8 mouse cellular contexts compared by ENCODE assay signal in genomic region chr11:109320361-109320933, GRCm38 (mm10). TPM values are rescaled to one million over a fixed set of nuclear protein-coding genes. Genes with fewer than 3 reads are reported as not detected.
DNase-seq lines count a peak whose midpoint lies in the region; TF ChIP-seq lines count a peak whose summit lies in the region.

No protein-coding gene starts in this region.

- no peak for TF ChIP-seq CTCF in brain, embryonic 14.5 days (IDR thresholded peaks at IDR 0.05; ENCODE audit: borderline replicate concordance, extremely low read depth, insufficient read depth, insufficient read length)

- DNase-seq in Muller cell, postnatal 12 days (ENCODE audit: inconsistent ontology term), result peak; percentile 78
- peak; percentile 97 for DNase-seq in brain, embryonic 14.5 days (ENCODE audit: low read depth)
- peak; percentile 24 for DNase-seq in forelimb bud, embryonic 11.5 days (ENCODE audit: low read depth, low spot score)
- peak; percentile 45 to 59 for DNase-seq in left cerebral cortex, adult 9 months (ENCODE audit: low spot score in 2 of 2)
- no peak for DNase-seq in adrenal gland, postnatal 36 days
- DNase-seq in liver, result no peak
- no peak for DNase-seq in urinary bladder, postnatal 4 days (ENCODE audit: low spot score in 2 of 2)
- no peak for DNase-seq in adrenal gland, postnatal 25 days

- TF ChIP-seq POLR2A in brain, embryonic 14.5 days (IDR thresholded peaks at IDR 0.05; ENCODE audit: borderline replicate concordance, extremely low read depth, insufficient read depth, insufficient read length, poor library complexity, severe bottlenecking), result no peak

RNA-seq across cellular contexts. Expression of gene Rgs9, which starts 22.5 kb away (rescaled TPM):
- polyA plus RNA-seq in brain, embryonic 14.5 days (2012; rRNA removed), result 10.3 and 15.5 TPM in 2 replicates
- total RNA-seq in adrenal gland, postnatal 36 days (2021), result 1 to 10 TPM; 3.1 to 5.1 TPM
- 3.7 and 4.9 TPM in 2 replicates for total RNA-seq in adrenal gland, postnatal 25 days (2021)

RNA-seq across cellular contexts. Expression of gene Gna13, which starts 42.2 kb away (rescaled TPM):
- polyA plus RNA-seq in brain, embryonic 14.5 days (2012; rRNA removed), result 26.3 and 30.9 TPM in 2 replicates
- total RNA-seq in adrenal gland, postnatal 36 days (2021), result 10 to 100 TPM; 65.2 to 70.7 TPM
- 52.6 and 68.3 TPM in 2 replicates for total RNA-seq in adrenal gland, postnatal 25 days (2021)

Comparison
In these comparisons a context has a peak if more than half of its experiments do, and no peak if none do; other contexts are left out.
1. DNase-seq: peak in Muller cell, postnatal 12 days (single experiment), brain, embryonic 14.5 days (single experiment), forelimb bud, embryonic 11.5 days (single experiment) and left cerebral cortex, adult 9 months (2 of 2); none in adrenal gland, postnatal 36 days (0 of 2), liver (single experiment), urinary bladder, postnatal 4 days (0 of 2) and adrenal gland, postnatal 25 days (single experiment).